ENCODE assay signal across 8 mouse cellular contexts in the genomic region with DNA sequence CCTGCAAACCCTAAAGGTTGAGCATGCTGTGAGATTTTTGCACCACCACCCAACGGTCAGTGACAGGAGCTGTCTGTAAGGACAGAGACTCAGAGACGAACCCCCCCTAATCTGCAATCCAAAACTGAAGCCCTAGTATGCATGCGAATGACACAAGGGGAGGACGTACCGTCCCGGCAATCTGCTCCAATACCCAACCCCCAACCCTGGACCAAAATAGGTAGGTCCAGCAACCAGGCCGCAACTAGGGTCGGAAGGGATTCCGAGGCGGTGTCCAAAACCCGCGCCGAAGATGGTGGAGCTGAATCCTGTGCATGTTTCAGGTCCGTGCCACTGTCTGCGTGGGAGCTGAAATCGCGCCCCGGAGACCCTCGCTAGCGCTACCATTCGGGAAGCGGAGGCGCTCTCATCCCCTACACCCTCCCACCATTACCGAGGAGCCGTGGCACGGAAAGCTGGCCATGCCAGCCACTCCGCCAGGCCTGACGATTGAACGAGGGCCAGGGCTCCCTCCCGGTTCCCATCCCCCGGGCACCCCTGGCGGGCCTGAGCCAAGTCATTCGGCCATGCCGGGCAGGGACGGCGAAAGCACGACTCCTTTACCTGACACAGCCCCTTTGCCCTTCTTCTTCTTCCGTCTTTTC. TPM values are rescaled to one million over a fixed set of nuclear protein-coding genes. Genes with fewer than 3 reads are reported as not detected.
A peak's percentile ranks its signal among the peaks of the same experiment; 100 is the strongest.
DNase-seq lines count a peak whose midpoint lies in the region; ATAC-seq and TF ChIP-seq lines count a peak whose summit lies in the region.
"Had no signal": no experiment of that assay in that cellular context is flagged by ENCODE, and none has a peak within 500 bp of the region (broad histone marks: within the 10 kb centered on the region; RNA-seq: fewer than 3 reads in every experiment).

No protein-coding gene starts in this region.

- no peaks in the 10 kb centered on the region for H3K9me3 ChIP-seq in intestine, embryonic 15.5 days
- H3K9me3 ChIP-seq in liver, embryonic 13.5 days (replicated peaks), result no peaks in the 10 kb centered on the region

- TF ChIP-seq CTCF in olfactory bulb, adult 2 months (IDR thresholded peaks at IDR 0.05; ENCODE audit: insufficient read depth, low read depth, low read length), result no peak

- H3K9ac ChIP-seq in intestine, embryonic 15.5 days, result peak overlapping the region; percentile 94
- H3K9ac ChIP-seq in liver, embryonic 13.5 days, result peak overlapping the region; percentile 99

- peak overlapping the region; percentile 80 for H3K4me2 ChIP-seq in intestine, embryonic 15.5 days (replicated peaks)
- peak overlapping the region; percentile 88 for H3K4me2 ChIP-seq in liver, embryonic 13.5 days

- peak overlapping the region; percentile 82 for H3K4me3 ChIP-seq in intestine, embryonic 15.5 days (replicated peaks)
- H3K4me3 ChIP-seq in liver, embryonic 13.5 days (replicated peaks), result peak overlapping the region; percentile 97
- H3K4me3 ChIP-seq in olfactory bulb, adult 2 months (ENCODE audit: insufficient read depth, low read depth, low read length), result peak overlapping the region; percentile 87

- H3K27ac ChIP-seq in intestine, embryonic 15.5 days, result peak overlapping the region; percentile 74
- peak overlapping the region; percentile 97 for H3K27ac ChIP-seq in liver, embryonic 13.5 days
- peak overlapping the region; percentile 83 for H3K27ac ChIP-seq in olfactory bulb, adult 2 months (ENCODE audit: insufficient read depth, low read depth, low read length)

- WGBS in intestine, embryonic 15.5 days, result under 1% methylated on average over 38 of the region's 38 CpGs
- WGBS in liver, embryonic 13.5 days (ENCODE audit: insufficient replicate concordance), result under 1% methylated on average over 38 of the region's 38 CpGs
- WGBS in olfactory bulb, adult 2 months, result under 1% methylated on average over 38 of the region's 38 CpGs

- DNase-seq in thymus, adult 18-20 months, result peak; percentile 37 to 56
- no peak for DNase-seq in thymus, postnatal 25 days
- DNase-seq in cerebellum, adult 9-10 months, result peak; percentile 48
- DNase-seq in gastrocnemius, adult 18-20 months (ENCODE audit: low spot score), result peak; percentile 56
- no peak for DNase-seq in liver, embryonic 13.5 days

- H3K27me3 ChIP-seq in intestine, embryonic 15.5 days (replicated peaks), result no peaks in the 10 kb centered on the region
- H3K27me3 ChIP-seq in liver, embryonic 13.5 days, result no peaks in the 10 kb centered on the region

- peaks cover 6% of the 10 kb centered on the region; the same call in 1 of the 2 replicates for H3K36me3 ChIP-seq in intestine, embryonic 15.5 days
- peaks cover 39% of the 10 kb centered on the region for H3K36me3 ChIP-seq in liver, embryonic 13.5 days

- ATAC-seq in intestine, embryonic 15.5 days, result peak; percentile 61
- 0 out of 2 replicates have a peak, but pooled peaks have one; percentile 4 for ATAC-seq in liver, embryonic 13.5 days (ENCODE audit: low read depth)

- 0 out of 2 replicates have a peak, but pooled peaks cover 2% of the 10 kb centered on the region for H3K4me1 ChIP-seq in intestine, embryonic 15.5 days (replicated peaks)
- peaks cover 81% of the 10 kb centered on the region for H3K4me1 ChIP-seq in liver, embryonic 13.5 days (replicated peaks)
- peaks cover 2% of the 10 kb centered on the region; the same call in 1 of the 2 replicates for H3K4me1 ChIP-seq in olfactory bulb, adult 2 months (ENCODE audit: control insufficient read depth, insufficient read depth, low read length)

- no peak for TF ChIP-seq POLR2A in olfactory bulb, adult 2 months (IDR thresholded peaks at IDR 0.05; ENCODE audit: insufficient read depth, low read depth, low read length)

RNA-seq across cellular contexts. Expression of a gene that starts 7.8 kb away (rescaled TPM):
- 100 to 1,000 TPM; 162 to 177 TPM for total RNA-seq in gastrocnemius, adult 18-20 months (2021)
- polyA plus RNA-seq in intestine, embryonic 15.5 days (2015; fragmentation: Nextera tagmentation; extraction: Ambion mirVana), result 171 and 194 TPM in 2 replicates
- polyA plus RNA-seq in liver, embryonic 13.5 days (2015; fragmentation: Nextera tagmentation; extraction: Ambion mirVana), result 249 and 304 TPM in 2 replicates
- polyA plus RNA-seq in olfactory bulb, adult 2 months (2012; ENCODE audit: insufficient read depth, insufficient read length, low replicate concordance, missing spikeins), result 499 TPM in 1 of 2 replicates, not detected in the other

RNA-seq across cellular contexts. Expression of a gene that starts 57.7 kb away (rescaled TPM):
- total RNA-seq in gastrocnemius, adult 18-20 months (2021), result under 1 TPM; 0.17 to 0.57 TPM
- polyA plus RNA-seq in intestine, embryonic 15.5 days (2015; fragmentation: Nextera tagmentation; extraction: Ambion mirVana), result 0.38 and 0.43 TPM in 2 replicates
- 2.4 and 2.7 TPM in 2 replicates for polyA plus RNA-seq in liver, embryonic 13.5 days (2015; fragmentation: Nextera tagmentation; extraction: Ambion mirVana)
- polyA plus RNA-seq in olfactory bulb, adult 2 months (2012; ENCODE audit: insufficient read depth, insufficient read length, low replicate concordance, missing spikeins), result not detected in 2 replicates
- total RNA-seq: heart, postnatal 10 days had no signal

Comparison
In these comparisons a context has a peak if more than half of its experiments do, and no peak if none do; other contexts are left out.
1. DNase-seq: peak in thymus, adult 18-20 months (2 of 2), cerebellum, adult 9-10 months (single experiment) and gastrocnemius, adult 18-20 months (single experiment); none in thymus, postnatal 25 days (single experiment) and liver, embryonic 13.5 days (single experiment).
2. Peak in every context shown above with its lines, with median percentiles within 50 percentile points of each other: H3K27ac ChIP-seq and H3K4me3 ChIP-seq.